Mouse (Mus musculus): ENCODE data around the gene Snrnp27. TPM values are rescaled to one million over a fixed set of nuclear protein-coding genes. Genes with fewer than 3 reads are reported as not detected.

Snrnp27 gene
- polyA plus RNA-seq, 1 experiment from 2014 or later = 120 TPM

DNA sequence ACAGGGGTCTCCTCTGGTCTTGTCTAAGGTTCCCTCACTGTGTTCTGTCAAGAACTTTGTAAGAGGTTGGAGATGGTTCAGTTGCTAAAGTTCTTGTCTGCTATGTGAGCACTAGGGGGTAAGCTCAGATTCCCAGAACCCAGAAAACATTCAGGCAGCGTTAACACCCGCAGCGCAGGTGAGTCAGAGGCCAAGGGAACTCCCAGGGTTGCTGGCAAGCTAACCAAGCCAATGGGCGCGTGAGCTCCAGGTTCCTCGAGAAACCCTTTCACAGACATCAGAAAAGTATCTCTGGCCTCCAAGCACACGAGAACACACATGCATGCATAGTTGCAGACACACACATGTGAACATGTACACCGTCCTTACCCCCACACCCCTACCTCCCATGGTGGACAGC, 43.5 kb downstream of the Snrnp27 start:
- H3K9me3 ChIP-seq (replicated peaks; ENCODE audit: low read length) = no peaks in the 10 kb centered on the region
- no peaks in the 10 kb centered on the region for H3K36me3 ChIP-seq (ENCODE audit: insufficient read depth, low read length)
- H3K4me2 ChIP-seq (ENCODE audit: low read length) = no peak overlapping the region
- TF ChIP-seq CTCF (IDR thresholded peaks at IDR 0.05; ENCODE audit: low read depth) = no peak
- 86% methylated on average over 8 of the region's 8 CpGs for WGBS
- no peak for ATAC-seq (replicated peaks; ENCODE audit: low FRiP score, low read depth)
- H3K27ac ChIP-seq = no peak overlapping the region
- H3K4me3 ChIP-seq (replicated peaks; ENCODE audit: low read depth, low read length) = no peak overlapping the region
- H3K9ac ChIP-seq (ENCODE audit: low read depth, low read length) = no peak overlapping the region
- no peaks in the 10 kb centered on the region for H3K27me3 ChIP-seq (ENCODE audit: insufficient read depth, low read length)
- H3K4me1 ChIP-seq (replicated peaks; ENCODE audit: insufficient read depth, low read length) = no peaks in the 10 kb centered on the region
- DNase-seq (ENCODE audit: low spot score) = no peak

DNA sequence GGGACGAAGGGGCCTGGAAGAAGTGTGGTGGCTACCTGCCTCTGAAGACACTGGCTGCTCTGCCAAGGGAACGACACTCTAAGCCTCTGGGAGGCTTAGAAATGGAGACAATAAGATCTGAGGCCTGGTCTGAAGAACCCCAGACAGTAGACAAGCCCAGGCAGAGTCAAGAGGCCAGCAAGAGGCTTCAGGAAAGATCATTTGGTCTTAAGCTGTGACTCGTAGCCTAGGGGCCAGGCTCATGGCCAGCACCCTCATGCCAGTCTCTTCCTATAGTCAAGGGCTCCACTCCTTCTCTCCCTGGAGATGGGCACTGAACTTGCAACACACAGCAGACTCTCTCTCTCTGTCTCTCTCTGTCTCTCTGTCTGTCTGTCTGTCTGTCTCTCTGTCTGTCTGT, 44.2 kb downstream of the Snrnp27 start:
- Histone ChIP-seq H3K4me3 (replicated peaks; ENCODE audit: low read depth, low read length) (no peak overlapping the region), H3K27me3 (ENCODE audit: insufficient read depth, low read length) (no peaks in the 10 kb centered on the region), H3K9ac (ENCODE audit: low read depth, low read length) (no peak overlapping the region), H3K4me2 (ENCODE audit: low read length) (no peak overlapping the region), H3K4me1 (replicated peaks; ENCODE audit: insufficient read depth, low read length) (no peaks in the 10 kb centered on the region), H3K9me3 (replicated peaks; ENCODE audit: low read length) (no peaks in the 10 kb centered on the region), H3K36me3 (ENCODE audit: insufficient read depth, low read length) (no peaks in the 10 kb centered on the region), H3K27ac (no peak overlapping the region)
- DNase-seq (ENCODE audit: low spot score) = no peak
- WGBS = 78% methylated on average over 3 of the region's 3 CpGs
- no peak for TF ChIP-seq CTCF (IDR thresholded peaks at IDR 0.05; ENCODE audit: low read depth)
- no peak for ATAC-seq (replicated peaks; ENCODE audit: low FRiP score, low read depth)

GRCm38 (mm10) chr6:86639180-86640160, 44.9 kb downstream of the Snrnp27 start:
- no peaks in the 10 kb centered on the region for H3K27me3 ChIP-seq (ENCODE audit: insufficient read depth, low read length)
- DNase-seq (ENCODE audit: low spot score) = no peak
- H3K4me2 ChIP-seq (ENCODE audit: low read length) = no peak overlapping the region
- 76% methylated on average over 18 of the region's 18 CpGs for WGBS
- TF ChIP-seq CTCF (IDR thresholded peaks at IDR 0.05; ENCODE audit: low read depth) = no peak
- H3K36me3 ChIP-seq (ENCODE audit: insufficient read depth, low read length) = no peaks in the 10 kb centered on the region
- no peak for ATAC-seq (replicated peaks; ENCODE audit: low FRiP score, low read depth)
- H3K27ac ChIP-seq = no peak overlapping the region
- H3K9me3 ChIP-seq (replicated peaks; ENCODE audit: low read length) = no peaks in the 10 kb centered on the region
- no peak overlapping the region for H3K4me3 ChIP-seq (replicated peaks; ENCODE audit: low read depth, low read length)
- H3K9ac ChIP-seq (ENCODE audit: low read depth, low read length) = no peak overlapping the region
- H3K4me1 ChIP-seq (replicated peaks; ENCODE audit: insufficient read depth, low read length) = no peaks in the 10 kb centered on the region

- TF ChIP-seq CTCF (IDR thresholded peaks at IDR 0.05; ENCODE audit: low read depth) = peak; percentile 63
- no peaks in the 10 kb centered on the region for H3K36me3 ChIP-seq (ENCODE audit: insufficient read depth, low read length)
- no peak overlapping the region for H3K4me3 ChIP-seq (replicated peaks; ENCODE audit: low read depth, low read length)
- no peak overlapping the region for H3K4me2 ChIP-seq (ENCODE audit: low read length)
- H3K27me3 ChIP-seq (ENCODE audit: insufficient read depth, low read length) = no peaks in the 10 kb centered on the region
- no peak overlapping the region for H3K27ac ChIP-seq
- no peaks in the 10 kb centered on the region for H3K9me3 ChIP-seq (replicated peaks; ENCODE audit: low read length)
- no peaks in the 10 kb centered on the region for H3K4me1 ChIP-seq (replicated peaks; ENCODE audit: insufficient read depth, low read length)
- ATAC-seq (replicated peaks; ENCODE audit: low FRiP score, low read depth) (no peak), DNase-seq (ENCODE audit: low spot score) (peak; percentile 49)
- 20% methylated on average over 2 of the region's 2 CpGs for WGBS
- no peak overlapping the region for H3K9ac ChIP-seq (ENCODE audit: low read depth, low read length)
These were observed 45.9 kb downstream of the Snrnp27 start for GRCm38 (mm10) chr6:86638434-86638833.

DNA sequence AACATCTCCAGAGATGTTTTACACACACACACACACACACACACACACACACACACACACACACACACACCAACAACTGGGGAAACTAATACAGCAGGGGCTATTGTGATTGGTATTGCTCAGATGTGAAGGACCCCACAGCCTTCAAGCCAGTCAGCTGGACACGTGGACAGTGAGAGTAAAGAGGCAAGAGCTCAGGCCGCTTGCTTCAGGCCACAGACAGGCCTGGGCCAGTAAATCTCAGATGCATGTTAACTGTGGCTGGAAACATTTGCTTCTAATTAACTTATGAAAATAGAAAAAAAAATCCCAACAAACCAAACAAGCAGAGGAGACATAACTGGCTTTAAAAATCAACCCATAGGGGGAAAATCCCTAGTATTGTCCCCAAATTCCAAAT, 46.5 kb downstream of the Snrnp27 start:
- no peak overlapping the region for H3K4me2 ChIP-seq (ENCODE audit: low read length)
- no peaks in the 10 kb centered on the region for H3K9me3 ChIP-seq (replicated peaks; ENCODE audit: low read length)
- no peak overlapping the region for H3K4me3 ChIP-seq (replicated peaks; ENCODE audit: low read depth, low read length)
- no peak for TF ChIP-seq CTCF (IDR thresholded peaks at IDR 0.05; ENCODE audit: low read depth)
- H3K4me1 ChIP-seq (replicated peaks; ENCODE audit: insufficient read depth, low read length) = no peaks in the 10 kb centered on the region
- DNase-seq (ENCODE audit: low spot score) (peak; percentile 4), ATAC-seq (replicated peaks; ENCODE audit: low FRiP score, low read depth) (no peak)
- H3K36me3 ChIP-seq (ENCODE audit: insufficient read depth, low read length) = no peaks in the 10 kb centered on the region
- no peak overlapping the region for H3K9ac ChIP-seq (ENCODE audit: low read depth, low read length)
- H3K27me3 ChIP-seq (ENCODE audit: insufficient read depth, low read length) = no peaks in the 10 kb centered on the region
- 70% methylated on average over 2 of the region's 2 CpGs for WGBS
- H3K27ac ChIP-seq = no peak overlapping the region

DNA sequence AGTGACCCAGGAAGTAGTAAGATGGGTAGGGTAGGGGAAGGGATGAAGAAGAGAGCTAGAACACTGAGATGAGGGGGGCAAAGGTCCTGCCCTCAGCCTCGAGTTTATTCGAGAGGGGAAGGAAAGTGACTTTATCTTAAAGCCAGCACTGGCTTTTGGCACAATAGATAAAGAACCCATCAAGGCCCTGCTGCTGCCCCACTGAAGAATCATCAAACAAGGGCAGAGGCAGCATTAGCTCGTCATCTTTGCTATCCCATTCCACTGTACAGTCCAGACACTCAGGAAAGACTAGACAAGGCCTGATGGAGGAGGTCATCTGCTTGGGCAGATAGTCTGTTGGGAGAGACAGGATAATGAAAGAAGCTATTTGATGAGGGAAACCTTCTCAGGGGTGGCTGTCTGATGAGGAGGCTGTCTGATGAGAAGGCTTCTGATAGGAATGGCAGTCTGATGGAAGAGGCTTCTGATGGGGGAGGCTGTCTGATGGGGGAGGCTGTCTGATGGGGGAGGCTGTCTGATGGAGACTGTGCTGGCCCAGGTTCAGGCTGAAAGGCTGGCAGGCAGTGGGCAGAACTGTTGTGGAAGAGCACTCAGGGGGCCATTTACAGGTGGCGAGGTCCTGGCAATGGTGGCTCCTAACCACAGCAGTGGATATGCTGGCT, 47.0 kb downstream of the Snrnp27 start:
- Histone ChIP-seq H3K36me3 (ENCODE audit: insufficient read depth, low read length) (no peaks in the 10 kb centered on the region), H3K4me3 (replicated peaks; ENCODE audit: low read depth, low read length) (no peak overlapping the region), H3K27ac (no peak overlapping the region), H3K4me2 (ENCODE audit: low read length) (no peak overlapping the region), H3K27me3 (ENCODE audit: insufficient read depth, low read length) (no peaks in the 10 kb centered on the region), H3K9ac (ENCODE audit: low read depth, low read length) (no peak overlapping the region), H3K9me3 (replicated peaks; ENCODE audit: low read length) (no peaks in the 10 kb centered on the region), H3K4me1 (replicated peaks; ENCODE audit: insufficient read depth, low read length) (no peaks in the 10 kb centered on the region)
- ATAC-seq (replicated peaks; ENCODE audit: low FRiP score, low read depth) (no peak), DNase-seq (ENCODE audit: low spot score) (no peak)
- 56% methylated on average over 4 of the region's 4 CpGs for WGBS
- no peak for TF ChIP-seq CTCF (IDR thresholded peaks at IDR 0.05; ENCODE audit: low read depth)

All from kidney, postnatal 0 days (tissue).